ENCODE assay signal across 9 mouse cellular contexts in genomic region chr10:84437166-84438048, GRCm38 (mm10). TPM values are rescaled to one million over a fixed set of nuclear protein-coding genes. Genes with fewer than 3 reads are reported as not detected.
DNase-seq lines count a peak whose midpoint lies in the region; ATAC-seq and TF ChIP-seq lines count a peak whose summit lies in the region.
"Had no signal": no experiment of that assay in that cellular context is flagged by ENCODE, and none has a peak within 500 bp of the region (broad histone marks: within the 10 kb centered on the region; RNA-seq: fewer than 3 reads in every experiment).

No protein-coding gene starts in this region.

- peak overlapping the region; percentile 78 for H3K4me3 ChIP-seq in layer of hippocampus, adult 2 months
- peak overlapping the region; percentile 95 for H3K4me3 ChIP-seq in hindbrain, embryonic 10.5 days
- H3K4me3 ChIP-seq in midbrain, postnatal 0 days (ENCODE audit: low read depth, low read length), result peak overlapping the region; percentile 86

- no peaks in the 10 kb centered on the region for H3K27me3 ChIP-seq in hindbrain, embryonic 10.5 days (ENCODE audit: insufficient read depth, poor library complexity, severe bottlenecking)
- H3K27me3 ChIP-seq in midbrain, postnatal 0 days (ENCODE audit: insufficient read depth, low read length), result no peaks in the 10 kb centered on the region
- H3K27me3 ChIP-seq: Patski had no signal

- H3K27ac ChIP-seq in layer of hippocampus, adult 2 months, result peak overlapping the region; percentile 100
- H3K27ac ChIP-seq in hindbrain, embryonic 10.5 days, result peak overlapping the region; percentile 100
- H3K27ac ChIP-seq in midbrain, postnatal 0 days (ENCODE audit: low read depth, low read length), result peak overlapping the region; percentile 60

- TF ChIP-seq CTCF in layer of hippocampus, adult 2 months (conservative IDR thresholded peaks at IDR 0.05), result no peak
- TF ChIP-seq CTCF in midbrain, postnatal 0 days (IDR thresholded peaks at IDR 0.05), result no peak

- H3K4me2 ChIP-seq in midbrain, postnatal 0 days (ENCODE audit: low read depth, low read length, poor library complexity, severe bottlenecking), result peak overlapping the region; percentile 96

- no peaks in the 10 kb centered on the region for H3K9me3 ChIP-seq in hindbrain, embryonic 10.5 days
- no peaks in the 10 kb centered on the region for H3K9me3 ChIP-seq in midbrain, postnatal 0 days (ENCODE audit: low read length)

- H3K4me1 ChIP-seq in hindbrain, embryonic 10.5 days (replicated peaks), result peaks cover 75% of the 10 kb centered on the region
- peaks cover 7% of the 10 kb centered on the region; the same call in 1 of the 2 replicates for H3K4me1 ChIP-seq in midbrain, postnatal 0 days (ENCODE audit: insufficient read depth, low read length)

- WGBS in hindbrain, embryonic 10.5 days, result 40% methylated on average over 14 of the region's 14 CpGs
- WGBS in midbrain, postnatal 0 days, result 26% methylated on average over 14 of the region's 14 CpGs

- H3K9ac ChIP-seq in midbrain, postnatal 0 days (replicated peaks; ENCODE audit: low read length, poor library complexity, severe bottlenecking), result peak overlapping the region; percentile 20; the same call in 1 of the 2 replicates

- no peak for ATAC-seq in midbrain, postnatal 0 days (ENCODE audit: low FRiP score)
- ATAC-seq: Patski had no signal

- DNase-seq in layer of hippocampus, adult 2 months (ENCODE audit: low spot score in 2 of 2), result no peak
- DNase-seq in layer of hippocampus, postnatal 36 days, result no peak
- DNase-seq in cerebellum, adult 9-10 months, result peak; percentile 88
- DNase-seq in hindbrain, embryonic 10.5 days (ENCODE audit: low spot score), result peak; percentile 62
- DNase-seq in midbrain, postnatal 0 days (ENCODE audit: low spot score), result peak; percentile 79
- DNase-seq in testis, postnatal 14 days (ENCODE audit: low spot score), result no peak
- DNase-seq in thymus, postnatal 36 days, result no peak
- no peak for DNase-seq in urinary bladder, adult 2 months (ENCODE audit: low spot score)

- H3K36me3 ChIP-seq in hindbrain, embryonic 10.5 days, result peaks cover 34% of the 10 kb centered on the region
- no peaks in the 10 kb centered on the region for H3K36me3 ChIP-seq in midbrain, postnatal 0 days (ENCODE audit: insufficient read depth, low read length)

RNA-seq across cellular contexts. Expression of gene Nuak1, which starts 3.0 kb away (rescaled TPM):
- 10 to 100 TPM; 47.9 to 51.4 TPM for total RNA-seq in layer of hippocampus, adult 2 months (2021)
- 10 to 100 TPM; 54.7 to 55.6 TPM for total RNA-seq in layer of hippocampus, postnatal 36 days (2021)
- 3.1 and 3.7 TPM in 2 replicates for polyA plus RNA-seq in hindbrain, embryonic 10.5 days (2016; fragmentation: Nextera tagmentation; extraction: Ambion mirVana)
- total RNA-seq in midbrain, postnatal 0 days (2014; rRNA removed), result 21.1 and 37.9 TPM in 2 replicates
- polyA plus RNA-seq in midbrain, postnatal 0 days (2015; fragmentation: Nextera tagmentation; extraction: Ambion mirVana), result 2.2 and 2.7 TPM in 2 replicates
- 7.6 and 9.1 TPM in 2 replicates for polyA plus RNA-seq in urinary bladder, adult 2 months (2012; rRNA removed)

Comparison
In these comparisons a context has a peak if more than half of its experiments do, and no peak if none do; other contexts are left out.
1. DNase-seq: peak in cerebellum, adult 9-10 months (single experiment), hindbrain, embryonic 10.5 days (single experiment) and midbrain, postnatal 0 days (single experiment); none in layer of hippocampus, adult 2 months (0 of 2), layer of hippocampus, postnatal 36 days (0 of 2), testis, postnatal 14 days (single experiment), thymus, postnatal 36 days (0 of 2) and urinary bladder, adult 2 months (single experiment).
2. Peak in every context shown above with its lines, with median percentiles within 50 percentile points of each other: H3K27ac ChIP-seq and H3K4me3 ChIP-seq.